ENCODE assay signal across 8 mouse cellular contexts in the genomic region with DNA sequence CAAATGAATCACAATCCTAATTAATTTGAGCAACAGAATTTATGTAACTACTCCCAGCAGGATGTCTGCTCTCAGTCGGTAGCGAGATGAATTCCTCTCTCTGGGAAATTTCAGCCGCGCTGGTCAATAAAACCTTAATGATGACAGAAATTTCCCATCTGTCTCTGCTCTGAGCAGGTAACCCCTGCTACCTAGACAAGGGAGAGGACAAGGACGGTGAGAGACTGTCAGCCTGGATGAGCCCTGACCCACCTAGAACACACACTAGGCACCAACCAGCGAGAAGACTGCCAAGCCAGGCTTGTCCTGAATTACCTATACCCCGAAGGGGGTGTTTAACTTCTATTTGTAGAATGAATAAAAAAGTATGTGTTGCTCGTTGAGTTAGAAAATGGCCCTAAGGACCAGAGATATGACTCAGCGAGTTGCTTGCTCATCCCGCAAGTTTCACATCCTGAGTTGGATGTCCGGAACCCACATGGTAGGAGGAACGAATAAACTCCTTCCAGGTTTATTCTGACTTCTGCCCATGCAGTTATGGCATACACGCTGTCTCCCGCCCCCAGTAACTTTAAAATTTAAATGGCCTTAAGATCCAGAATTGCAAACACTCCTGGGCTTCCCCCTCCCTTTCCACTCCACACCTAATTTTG.
A peak's percentile ranks its signal among the peaks of the same experiment; 100 is the strongest.
DNase-seq lines count a peak whose midpoint lies in the region; ATAC-seq and TF ChIP-seq lines count a peak whose summit lies in the region.

No protein-coding gene starts in this region.

- intact Hi-C loops in left cerebral cortex, adult 2 months (cut with DNase I) = loop anchor here (1.0 to 5.0 kb wide), 3 partner anchors 71 to 283 kb away; no protein-coding TSS in a partner anchor
- intact Hi-C loops in left cerebral cortex, postnatal 4 days (cut with DNase I) = no loop called here
- intact Hi-C loops in left cerebral cortex, postnatal 14 days (cut with DNase I) = loop anchor here (5.0 kb wide), 1 partner anchor 68 kb away; the partner anchor contains the start of gene Chst1

- peak; percentile 58 for ATAC-seq in forebrain, embryonic 12.5 days (ENCODE audit: low FRiP score)
- ATAC-seq in granulocyte monocyte progenitor cell, adult 5-6 weeks (replicated peaks; ENCODE audit: poor library complexity, severe bottlenecking) = no peak

- peak overlapping the region; percentile 96 for H3K27ac ChIP-seq in left cerebral cortex, adult 2 months
- peak overlapping the region; percentile 69 for H3K27ac ChIP-seq in forebrain, embryonic 12.5 days
- peak overlapping the region; percentile 96 for H3K27ac ChIP-seq in olfactory bulb, adult 2 months (ENCODE audit: insufficient read depth, low read depth, low read length)

- 54% methylated on average over 14 of the region's 14 CpGs for WGBS in forebrain, embryonic 12.5 days
- 24% methylated on average over 14 of the region's 14 CpGs for WGBS in olfactory bulb, adult 2 months

- no peaks in the 10 kb centered on the region for H3K9me3 ChIP-seq in forebrain, embryonic 12.5 days

- no peaks in the 10 kb centered on the region for H3K27me3 ChIP-seq in forebrain, embryonic 12.5 days

- H3K9ac ChIP-seq in forebrain, embryonic 12.5 days = peak overlapping the region; percentile 66; the same call in 1 of the 2 replicates

- TF ChIP-seq CTCF in left cerebral cortex, adult 2 months (IDR thresholded peaks at IDR 0.05) = no peak
- no peak for TF ChIP-seq CTCF in olfactory bulb, adult 2 months (IDR thresholded peaks at IDR 0.05; ENCODE audit: insufficient read depth, low read depth, low read length)

- peak in 1 of 2 experiments; percentile 42 for DNase-seq in left cerebral cortex, adult 2 months (ENCODE audit: extremely low spot score in 1 of 2, low spot score in 2 of 2)
- no peak for DNase-seq in left cerebral cortex, postnatal 4 days
- peak; percentile 46 to 70 for DNase-seq in left cerebral cortex, postnatal 14 days (ENCODE audit: low spot score in 2 of 2)
- DNase-seq in retina, embryonic 14.5 days (ENCODE audit: low spot score) = no peak
- DNase-seq in lung, postnatal 10 days = no peak

- no peaks in the 10 kb centered on the region for H3K36me3 ChIP-seq in forebrain, embryonic 12.5 days (replicated peaks)

- H3K4me1 ChIP-seq in forebrain, embryonic 12.5 days = peaks cover 20% of the 10 kb centered on the region
- H3K4me1 ChIP-seq in olfactory bulb, adult 2 months (ENCODE audit: control insufficient read depth, insufficient read depth, low read length) = peaks cover 12% of the 10 kb centered on the region

- peak overlapping the region; percentile 57 for H3K4me3 ChIP-seq in left cerebral cortex, adult 2 months
- H3K4me3 ChIP-seq in forebrain, embryonic 12.5 days (replicated peaks) = peak overlapping the region; percentile 50
- H3K4me3 ChIP-seq in olfactory bulb, adult 2 months (ENCODE audit: insufficient read depth, low read depth, low read length) = peak overlapping the region; percentile 61

- no peak for TF ChIP-seq POLR2A in olfactory bulb, adult 2 months (IDR thresholded peaks at IDR 0.05; ENCODE audit: insufficient read depth, low read depth, low read length)

- peak overlapping the region; percentile 72 for H3K4me2 ChIP-seq in forebrain, embryonic 12.5 days

Comparison
In these comparisons a context has a peak if more than half of its experiments do, and no peak if none do; other contexts are left out.
1. DNase-seq: peak in left cerebral cortex, postnatal 14 days (2 of 2); none in left cerebral cortex, postnatal 4 days (single experiment), retina, embryonic 14.5 days (single experiment) and lung, postnatal 10 days (single experiment).
2. Peak in every context shown above with its lines, with median percentiles within 50 percentile points of each other: H3K27ac ChIP-seq and H3K4me3 ChIP-seq.